Mouse (Mus musculus) heart, embryonic 16.5 days (tissue): Measurements from ENCODE around the gene Erc2. TPM values are rescaled to one million over a fixed set of nuclear protein-coding genes. Genes with fewer than 3 reads are reported as not detected.
A peak's percentile ranks its signal among the peaks of the same experiment; 100 is the strongest.
"Not testable (repeated sequence)": the region's sequence is repeated elsewhere in the genome, so short reads cannot be mapped to it uniquely, and the experiment has no call there.

Experiments used
- ATAC-seq: fragments of 200-750 bp; cut with Nextera tagmentation; replicated peaks from 2 replicates; pipeline ENCODE4 v1.8.0; 2017; ENCODE audit warnings: moderate number of reproducible peaks; ENCODE audit not compliant: insufficient read depth, low FRiP score; ENCODE audit errors: extremely low read depth
- H3K27ac ChIP-seq: fragments of 300-500 bp; sonication (generic); 2 replicates; pipeline ENCODE4 v1.5.1; 2014; ENCODE audit warnings: mild to moderate bottlenecking, low read length, control low read depth, moderate library complexity
- H3K27me3 ChIP-seq: fragments of 300-500 bp; sonication (generic); 2 replicates; pipeline ENCODE4 v1.6.1; 2014; ENCODE audit warnings: low read length, mixed read lengths; ENCODE audit not compliant: control insufficient read depth, insufficient read depth
- H3K36me3 ChIP-seq: fragments of 300-500 bp; sonication (generic); 2 replicates; pipeline ENCODE4 v1.6.1; 2014; ENCODE audit not compliant: control insufficient read depth, insufficient read depth
- H3K4me1 ChIP-seq: fragments of 300-500 bp; sonication (generic); 2 replicates; pipeline ENCODE4 v1.6.1; 2014; ENCODE audit warnings: low read length, mixed read lengths; ENCODE audit not compliant: control insufficient read depth, insufficient read depth
- H3K4me2 ChIP-seq: fragments of 300-500 bp; sonication (generic); 2 replicates; pipeline ENCODE4 v1.6.1; 2014; ENCODE audit warnings: low read depth, mild to moderate bottlenecking, control low read depth, low read length
- H3K4me3 ChIP-seq: fragments of 300-500 bp; sonication (generic); 2 replicates; pipeline ENCODE4 v1.5.1; 2014; ENCODE audit warnings: mild to moderate bottlenecking, control low read depth, low read length
- H3K9ac ChIP-seq: fragments of 300-500 bp; sonication (generic); 2 replicates; pipeline ENCODE4 v1.6.1; 2014; ENCODE audit warnings: low read length, control low read depth
- H3K9me3 ChIP-seq: fragments of 300-500 bp; sonication (generic); replicated peaks from 2 replicates; pipeline ENCODE4 v1.6.1; 2016; ENCODE audit warnings: low read length; ENCODE audit not compliant: control insufficient read depth
- WGBS: fragments of 180-500 bp; shearing (Covaris S2); extraction: QIAGEN DNeasy Blood & Tissue Kit; methylation state at CpG from one replicate; pipeline ENCODE4 v1.1.7; 2014; 5-methylcytosine and 5-hydroxymethylcytosine counted together
- polyA plus RNA-seq: library from polyadenylated mRNA; unstranded; fragments of >200 nt; fragmentation: Nextera tagmentation; extraction: Ambion mirVana; gene quantifications from 2 replicates; pipeline ENCODE4 v1.2.1, GENCODE M21; 2015

Gene Erc2
- polyA plus RNA-seq = 1.5 and 2.0 TPM in 2 replicates

DNA sequence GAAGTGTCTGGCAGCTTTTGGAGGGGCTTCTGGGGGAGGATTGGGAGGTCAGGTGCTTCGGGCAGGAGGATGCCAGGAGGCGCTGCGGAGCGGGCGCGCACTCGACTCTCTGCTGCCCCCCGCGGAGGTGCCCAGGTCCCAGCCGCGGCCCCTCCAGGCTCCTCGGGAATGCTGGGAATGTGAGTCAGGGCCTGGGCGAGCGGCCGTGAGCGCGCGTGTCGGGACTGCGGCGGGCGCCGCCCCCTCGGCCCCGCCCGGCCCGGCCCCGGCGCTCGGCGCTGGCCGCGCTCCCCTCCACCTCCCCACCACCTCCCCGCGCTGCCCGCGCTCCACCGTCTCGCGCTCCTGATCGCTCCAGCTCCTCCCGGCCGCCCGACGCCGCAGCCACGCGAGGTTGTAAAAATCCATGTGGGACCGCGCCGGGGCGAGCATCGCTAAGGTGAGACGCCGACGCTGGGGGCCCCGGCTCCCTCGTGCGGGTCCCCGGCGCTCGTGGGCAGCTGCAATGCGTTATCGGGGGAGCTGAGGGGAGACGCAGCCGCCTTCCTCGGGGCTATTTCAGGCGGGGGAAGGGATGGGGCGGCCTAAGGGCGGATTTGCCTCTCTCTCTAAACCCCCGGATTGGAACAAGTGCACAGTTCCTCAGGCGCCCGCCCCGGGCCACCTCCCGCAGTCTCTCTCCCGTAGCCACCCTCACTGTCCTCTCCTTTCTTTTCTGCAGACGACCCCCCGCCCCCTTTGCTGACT is at the start of gene Erc2:
Erc2 (plus strand) TSS at position 253 of the 747 bp plus-strand sequence.
- WGBS = under 1% methylated on average over 49 of the region's 78 CpGs
- no peak within 1 kb of the TSS for H3K27ac ChIP-seq

DNA sequence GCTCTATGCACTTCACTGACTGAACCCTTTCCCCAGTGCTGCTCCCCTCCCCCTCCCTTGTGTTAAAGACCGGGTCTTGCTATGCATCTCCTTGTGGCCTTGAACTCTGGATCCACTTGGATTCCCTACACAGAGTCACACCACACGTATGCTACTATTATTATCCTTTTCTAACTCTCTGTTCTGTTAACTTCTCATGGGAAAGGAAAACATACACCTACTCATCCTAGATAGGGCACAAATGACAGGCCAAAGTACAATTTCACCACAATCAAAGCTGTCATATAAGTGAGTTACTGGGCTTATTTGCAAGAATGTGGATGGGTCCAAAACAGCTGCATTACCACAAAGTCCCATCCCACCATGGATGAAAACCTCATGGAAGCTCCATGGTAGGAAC is 43.8 kb upstream of the Erc2 start:
- Histone ChIP-seq H3K9ac (no peak overlapping the region), H3K4me2 (no peak overlapping the region), H3K27me3 (no peaks in the 10 kb centered on the region), H3K9me3 (peaks cover 6% of the 10 kb centered on the region), H3K4me1 (no peaks in the 10 kb centered on the region), H3K4me3 (no peak overlapping the region), H3K27ac (no peak overlapping the region), H3K36me3 (no peaks in the 10 kb centered on the region)
- ATAC-seq = no peak
- 69% methylated on average over 2 of the region's 2 CpGs for WGBS

More for the DNA sequence above, at the start of gene Erc2:
- Histone ChIP-seq H3K4me3 (peak within 1 kb of the TSS; percentile 80), H3K9me3 (no peaks in the 10 kb centered on the region), H3K27me3 (peaks cover 14% of the 10 kb centered on the region), H3K4me1 (peaks cover 3% of the 10 kb centered on the region; the same call in 1 of the 2 replicates), H3K4me2 (peak within 1 kb of the TSS; percentile 99), H3K36me3 (no peaks in the 10 kb centered on the region), H3K9ac (peak within 1 kb of the TSS; percentile 81)
- ATAC-seq = peak; percentile 97

DNA sequence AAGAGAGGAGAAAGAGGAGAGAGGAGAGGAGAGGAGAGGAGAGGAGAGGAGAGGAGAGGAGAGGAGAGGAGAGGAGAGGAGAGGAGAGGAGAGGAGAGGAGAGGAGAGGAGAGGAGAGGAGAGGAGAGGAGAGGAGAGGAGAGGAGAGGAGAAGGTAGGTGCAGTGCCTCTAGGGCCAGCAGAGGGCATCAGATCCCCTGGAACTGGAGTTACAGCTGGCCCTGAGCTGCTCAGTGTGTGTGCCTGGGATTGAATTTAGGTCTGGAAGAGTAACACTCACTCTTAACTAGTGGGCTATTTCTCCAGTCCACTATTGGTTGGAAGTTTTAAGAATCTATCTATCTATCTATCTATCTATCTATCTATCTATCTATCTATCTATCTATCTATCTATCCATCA is 32.6 kb upstream of the Erc2 start:
- ATAC-seq, H3K9ac ChIP-seq: not testable (repeated sequence)

DNA sequence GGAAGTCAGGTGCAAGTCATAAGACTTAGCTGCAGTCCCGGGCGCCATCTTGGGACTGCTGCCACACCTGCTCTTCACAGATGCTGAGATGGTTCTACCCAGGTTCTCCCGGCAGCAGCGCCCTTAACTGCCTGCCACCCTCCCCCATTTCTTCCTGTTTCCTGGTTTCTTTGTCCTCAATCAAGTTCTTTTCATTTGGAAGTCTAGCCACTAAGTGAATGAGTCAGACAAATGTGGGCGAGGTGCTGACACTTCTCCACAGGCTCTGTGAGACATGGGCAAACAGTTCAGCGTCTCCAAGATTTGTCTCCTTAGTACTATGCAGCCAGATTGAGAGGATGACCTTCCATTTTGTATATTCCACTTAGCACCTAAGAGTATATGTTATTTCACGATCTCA is 30.1 kb upstream of the Erc2 start:
- H3K9me3 ChIP-seq = peaks cover 6% of the 10 kb centered on the region
- no peaks in the 10 kb centered on the region for H3K27me3 ChIP-seq
- WGBS = 81% methylated on average over 7 of the region's 7 CpGs
- H3K4me2 ChIP-seq = no peak overlapping the region
- H3K4me1 ChIP-seq = no peaks in the 10 kb centered on the region
- no peak overlapping the region for H3K27ac ChIP-seq
- ATAC-seq = no peak
- H3K9ac ChIP-seq = no peak overlapping the region
- no peak overlapping the region for H3K4me3 ChIP-seq
- no peaks in the 10 kb centered on the region for H3K36me3 ChIP-seq

More for the DNA sequence above, 32.6 kb upstream of the Erc2 start:
- not testable (repeated sequence) for H3K9me3 ChIP-seq, H3K4me3 ChIP-seq, H3K27ac ChIP-seq, H3K36me3 ChIP-seq, H3K27me3 ChIP-seq, H3K4me2 ChIP-seq, H3K4me1 ChIP-seq

DNA sequence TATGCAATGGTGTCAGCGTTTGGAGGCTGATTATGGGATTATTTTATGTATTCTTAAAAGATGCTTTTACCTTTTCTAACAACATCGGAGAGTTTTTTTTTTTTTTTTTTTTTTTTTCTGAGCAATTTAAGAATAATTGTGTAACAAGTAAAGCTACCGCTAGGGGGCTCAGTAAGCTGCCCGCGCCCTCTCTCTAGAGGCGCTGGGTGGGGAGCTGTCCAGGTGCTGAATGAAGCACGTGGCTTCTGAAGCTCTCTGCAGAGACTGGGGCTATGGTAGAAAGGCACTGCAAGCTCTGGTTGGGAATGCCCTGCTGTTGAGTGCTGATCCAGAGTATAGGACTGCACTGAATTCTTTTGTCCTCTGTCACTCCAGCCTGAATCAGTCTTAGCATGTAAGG is 26.0 kb upstream of the Erc2 start:
- Histone ChIP-seq H3K27me3 (no peaks in the 10 kb centered on the region), H3K9ac (no peak overlapping the region), H3K36me3 (no peaks in the 10 kb centered on the region), H3K4me2 (no peak overlapping the region), H3K9me3 (peaks cover 6% of the 10 kb centered on the region), H3K27ac (no peak overlapping the region), H3K4me3 (no peak overlapping the region), H3K4me1 (no peaks in the 10 kb centered on the region)
- 4% methylated on average over 7 of the region's 7 CpGs for whole genome bisulfite sequencing
- peak; percentile 82; the same call in 1 of the 2 replicates for ATAC-seq

DNA sequence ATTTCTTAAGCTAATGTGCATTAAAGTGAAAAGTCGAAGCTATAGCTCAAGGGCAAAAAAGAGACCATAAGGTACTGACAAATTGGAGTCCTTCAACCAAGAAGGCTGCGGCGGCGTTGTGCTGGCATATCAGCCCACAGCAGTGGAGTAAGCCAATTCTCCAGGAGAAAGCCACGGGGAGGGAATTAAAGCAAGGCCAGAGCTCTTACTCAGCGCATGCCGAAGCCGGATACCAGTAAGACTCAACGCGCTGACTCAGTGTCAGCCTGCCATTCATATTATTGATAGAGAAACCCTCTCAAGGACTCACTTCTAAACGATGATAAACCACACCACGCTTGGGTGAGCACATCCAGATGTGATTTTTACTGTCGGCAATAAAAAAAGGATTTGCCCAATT is 20.1 kb upstream of the Erc2 start:
- H3K27me3 ChIP-seq = no peaks in the 10 kb centered on the region
- no peaks in the 10 kb centered on the region for H3K4me1 ChIP-seq
- no peak overlapping the region for H3K27ac ChIP-seq
- no peak overlapping the region for H3K4me2 ChIP-seq
- no peaks in the 10 kb centered on the region for H3K36me3 ChIP-seq
- H3K4me3 ChIP-seq = no peak overlapping the region
- H3K9ac ChIP-seq = no peak overlapping the region
- no peak for ATAC-seq
- no peaks in the 10 kb centered on the region for H3K9me3 ChIP-seq
- 66% methylated on average over 13 of the region's 13 CpGs for WGBS

DNA sequence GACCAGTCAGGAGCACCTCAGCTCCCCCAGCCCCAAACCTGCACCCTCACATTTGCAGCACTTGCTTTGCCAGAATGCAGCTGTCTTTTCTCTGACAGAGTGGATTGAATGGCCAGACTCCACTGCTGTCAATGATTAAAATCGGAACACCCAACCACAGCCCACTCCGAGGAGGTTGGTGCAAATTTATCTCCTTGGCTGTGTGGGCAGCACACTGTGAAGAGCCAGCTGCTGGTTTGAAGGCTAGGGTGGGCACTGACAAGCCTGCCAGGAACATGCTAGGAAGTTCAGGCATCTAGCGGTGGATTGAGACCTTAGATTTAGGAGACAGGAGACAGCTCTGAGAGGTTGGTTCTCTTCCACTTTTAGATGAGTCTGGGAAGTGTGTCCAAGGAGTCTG is 14.8 kb upstream of the Erc2 start:
- 76% methylated on average over 3 of the region's 3 CpGs for WGBS

DNA sequence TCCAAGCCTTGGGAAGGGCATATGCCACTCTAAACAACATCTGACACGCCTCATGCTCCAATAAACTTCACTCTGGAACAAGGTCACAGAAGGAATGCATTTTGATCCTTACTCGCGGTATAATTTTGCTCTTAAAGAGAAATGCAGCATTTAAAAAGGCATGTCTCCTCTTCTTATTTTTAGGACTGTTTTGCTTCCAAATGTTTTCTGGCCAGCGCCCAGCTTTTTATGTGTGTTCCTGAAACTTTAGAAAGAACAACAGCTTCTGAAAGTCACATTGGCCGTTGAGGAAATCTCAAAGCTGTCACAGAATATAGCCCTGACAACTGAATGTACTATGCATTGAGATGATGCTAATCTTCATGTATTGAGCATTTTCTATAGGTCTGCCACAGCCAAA is 8.5 kb upstream of the Erc2 start:
- no peak overlapping the region for H3K9ac ChIP-seq
- no peaks in the 10 kb centered on the region for H3K9me3 ChIP-seq
- ATAC-seq = no peak
- H3K4me1 ChIP-seq = no peaks in the 10 kb centered on the region
- no peak overlapping the region for H3K27ac ChIP-seq
- WGBS = 60% methylated on average over 5 of the region's 5 CpGs
- H3K4me3 ChIP-seq = no peak overlapping the region
- H3K4me2 ChIP-seq = no peak overlapping the region
- no peaks in the 10 kb centered on the region for H3K27me3 ChIP-seq
- H3K36me3 ChIP-seq = no peaks in the 10 kb centered on the region

More for the DNA sequence above, 14.8 kb upstream of the Erc2 start:
- no peaks in the 10 kb centered on the region for H3K27me3 ChIP-seq
- no peak overlapping the region for H3K27ac ChIP-seq
- H3K9ac ChIP-seq = no peak overlapping the region
- no peak overlapping the region for H3K4me3 ChIP-seq
- no peak for ATAC-seq
- H3K9me3 ChIP-seq = no peaks in the 10 kb centered on the region
- H3K36me3 ChIP-seq = no peaks in the 10 kb centered on the region
- H3K4me2 ChIP-seq = no peak overlapping the region
- no peaks in the 10 kb centered on the region for H3K4me1 ChIP-seq

DNA sequence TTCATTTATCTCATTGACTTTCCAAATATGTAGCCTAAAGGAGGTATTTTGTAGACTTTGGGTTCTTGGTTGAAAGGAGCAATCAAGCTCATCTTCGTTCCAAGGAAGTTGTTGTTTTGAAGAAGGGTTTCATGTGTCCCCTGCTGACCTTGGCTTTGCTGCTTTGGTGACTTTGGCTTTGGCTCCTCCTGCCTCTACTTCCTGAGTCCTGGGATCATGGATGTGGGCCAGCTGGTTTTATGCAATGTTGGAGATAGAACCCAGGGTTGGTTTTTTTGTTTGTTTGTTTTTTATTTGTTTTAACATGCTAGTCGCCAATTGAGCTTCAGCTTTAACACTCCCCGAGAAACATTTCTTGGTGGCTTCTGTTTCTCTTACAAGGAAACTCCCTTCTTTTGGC is 4.9 kb upstream of the Erc2 start:
- no peak overlapping the region for H3K27ac ChIP-seq
- H3K36me3 ChIP-seq = no peaks in the 10 kb centered on the region
- peaks cover 6% of the 10 kb centered on the region for H3K27me3 ChIP-seq
- ATAC-seq = no peak
- no peak overlapping the region for H3K9ac ChIP-seq
- 57% methylated on average over 3 of the region's 3 CpGs for WGBS
- no peak overlapping the region for H3K4me3 ChIP-seq
- no peaks in the 10 kb centered on the region for H3K9me3 ChIP-seq
- H3K4me1 ChIP-seq = no peaks in the 10 kb centered on the region
- H3K4me2 ChIP-seq = no peak overlapping the region
